Mouse (Mus musculus) leukemia stem cell, adult 10-12 weeks (primary cell): Measurements from ENCODE around the gene Htt. TPM values are rescaled to one million over a fixed set of nuclear protein-coding genes. Genes with fewer than 3 reads are reported as not detected.

Experiments used
- polyA plus RNA-seq: library from polyadenylated mRNA; stranded (reverse); fragments of >175 nt; gene quantifications from 2 replicates; pipeline ENCODE4 v1.2.3, GENCODE M21; 2012; ENCODE audit warnings: low replicate concordance

Gene Htt
- 5.9 and 9.3 TPM in 2 replicates for polyA plus RNA-seq

DNA sequence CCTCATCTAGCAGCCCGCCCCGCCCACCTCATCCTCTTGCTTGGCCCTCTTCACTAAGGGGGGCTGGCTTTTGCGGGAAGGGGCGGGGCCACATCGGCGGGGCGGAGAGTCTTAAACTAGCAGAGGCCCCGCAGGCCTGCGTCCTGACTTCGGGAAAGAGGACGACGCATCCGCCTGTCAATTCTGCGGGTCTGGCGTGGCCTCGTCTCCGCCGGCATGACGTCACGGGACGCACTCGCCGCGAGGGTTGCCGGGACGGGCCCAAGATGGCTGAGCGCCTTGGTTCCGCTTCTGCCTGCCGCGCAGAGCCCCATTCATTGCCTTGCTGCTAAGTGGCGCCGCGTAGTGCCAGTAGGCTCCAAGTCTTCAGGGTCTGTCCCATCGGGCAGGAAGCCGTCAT lies at the start of gene Htt:
Gene Htt, plus strand, starts transcription at position 232 of the 400 bp plus-strand sequence.

DNA sequence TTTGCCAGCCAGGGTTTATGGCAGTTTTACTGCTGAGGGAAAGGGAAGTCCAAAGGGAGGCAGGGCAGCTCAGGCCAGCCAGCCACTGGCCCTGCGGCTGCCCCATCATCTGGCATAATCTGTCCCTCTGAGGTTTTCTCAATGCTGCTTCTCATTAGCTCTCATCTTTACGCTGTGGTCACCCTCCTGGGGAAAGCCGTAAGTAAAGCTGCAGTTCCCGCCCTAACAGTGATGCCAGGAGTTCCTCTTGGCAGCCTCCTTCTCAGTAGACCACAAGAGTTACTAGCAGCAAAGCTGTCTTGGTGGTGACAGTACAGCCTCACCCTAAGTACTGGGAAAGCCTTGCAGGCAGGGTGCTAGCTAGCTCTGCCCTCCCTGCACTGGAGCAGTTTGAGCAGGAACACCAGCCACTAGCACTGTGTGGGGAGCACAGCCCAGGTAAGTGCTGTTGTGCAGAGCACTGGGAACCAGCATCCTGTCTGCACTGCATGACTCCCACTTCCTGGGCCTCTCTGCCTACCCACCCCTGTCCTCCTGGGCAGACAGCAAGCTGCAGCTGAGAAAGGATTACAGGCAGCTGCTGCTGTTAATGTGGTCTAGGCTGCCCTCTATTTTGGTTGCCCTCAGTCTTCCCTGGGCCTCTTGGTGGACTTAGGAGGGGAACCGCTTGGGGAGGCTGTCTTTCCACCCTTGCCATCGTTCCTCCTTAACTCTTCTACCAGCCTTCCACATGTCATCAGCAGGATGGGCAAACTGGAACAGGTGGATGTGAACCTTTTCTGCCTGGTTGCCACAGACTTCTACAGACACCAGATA lies 146.6 kb downstream of the Htt start, which contains the start of gene Msantd1:
Gene Msantd1, plus strand, starts transcription at position 103 of the 816 bp plus-strand sequence.

DNA sequence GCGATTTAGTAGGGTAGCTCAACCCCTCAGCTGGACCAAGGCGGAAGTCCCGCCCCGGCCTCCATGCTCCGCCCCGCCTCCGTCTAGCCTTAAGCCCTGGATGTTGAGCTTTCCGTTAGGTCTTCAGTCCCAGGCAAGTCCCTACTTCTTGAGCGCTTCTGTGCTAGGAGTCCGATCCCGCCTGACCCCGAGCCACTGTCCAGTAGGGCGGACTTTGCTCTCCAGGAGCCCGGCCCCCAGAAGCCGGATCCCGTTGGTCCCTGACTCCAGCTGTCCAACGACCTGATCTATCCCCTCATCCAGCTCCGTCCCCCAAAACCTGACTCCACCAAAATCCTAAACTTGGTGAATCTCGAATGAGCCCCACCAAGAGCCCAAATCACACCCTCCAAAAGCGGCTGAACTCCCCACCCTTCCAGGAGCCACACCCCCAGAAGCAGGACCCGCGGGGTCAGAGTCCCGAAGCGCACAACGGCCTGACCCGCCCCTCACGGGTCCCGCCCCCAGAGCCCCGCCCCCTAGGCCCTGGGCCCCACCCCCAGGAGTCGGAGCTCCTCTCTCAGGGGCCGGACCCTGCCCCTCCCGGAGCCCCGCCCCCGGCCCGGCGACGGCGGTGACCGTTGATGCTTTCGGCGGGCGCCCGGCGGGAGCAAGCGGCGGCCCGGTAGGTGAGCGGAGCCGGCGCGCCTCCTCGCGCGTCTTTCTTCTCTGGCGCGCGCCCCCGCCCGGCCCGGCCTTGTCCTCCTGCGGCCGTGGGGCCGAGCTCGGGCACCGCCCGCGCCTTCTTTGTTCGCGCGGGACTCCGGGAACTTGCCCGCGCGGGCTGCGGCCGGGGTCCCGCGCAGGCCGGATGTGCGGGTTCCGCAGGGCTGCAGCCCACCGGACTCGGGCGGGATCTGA lies 187.6 kb downstream of the Htt start, which contains the start of gene Rgs12:
Gene Rgs12, plus strand, starts transcription at position 585 of the 900 bp plus-strand sequence.

Other genes with a start within 250 kb of the Htt start
- 2.8 and 3.1 TPM in 2 replicates for gene Tnip2, start 247.7 kb upstream of the Htt start, polyA plus RNA-seq
- 20.9 and 24.2 TPM in 2 replicates for gene Sh3bp2, start 235.9 kb upstream of the Htt start, polyA plus RNA-seq
- gene Add1, start 188.1 kb upstream of the Htt start, polyA plus RNA-seq = 389 and 449 TPM in 2 replicates
- 612 and 1,034 TPM in 2 replicates for gene Mfsd10, start 124.5 kb upstream of the Htt start, polyA plus RNA-seq
- gene Nop14, start 101.6 kb upstream of the Htt start, polyA plus RNA-seq = 12.9 and 21.0 TPM in 2 replicates
- 0.88 and 0.89 TPM in 2 replicates for gene Grk4, start 101.4 kb upstream of the Htt start, polyA plus RNA-seq
- 0.07 and 0.32 TPM in 2 replicates for gene Msantd1, start 146.3 kb downstream of the Htt start, polyA plus RNA-seq
- gene Rgs12, start 187.7 kb downstream of the Htt start, polyA plus RNA-seq = 51.6 and 73.3 TPM in 2 replicates